21 mouse cellular contexts compared by ENCODE assay signal in genomic region chr4:105104099-105104872, GRCm38 (mm10). TPM values are rescaled to one million over a fixed set of nuclear protein-coding genes. Genes with fewer than 3 reads are reported as not detected.
A peak's percentile ranks its signal among the peaks of the same experiment; 100 is the strongest.
DNase-seq lines count a peak whose midpoint lies in the region; ATAC-seq lines count a peak whose summit lies in the region.
"Had no signal": no experiment of that assay in that cellular context is flagged by ENCODE, and none has a peak within 500 bp of the region (broad histone marks: within the 10 kb centered on the region; RNA-seq: fewer than 3 reads in every experiment).

No protein-coding gene starts in this region.

- H3K9me3 ChIP-seq in kidney, embryonic 15.5 days (replicated peaks): no peaks in the 10 kb centered on the region
- H3K9me3 ChIP-seq: embryonic facial prominence, embryonic 13.5 days; forebrain, embryonic 10.5 days; hindbrain, embryonic 15.5 days; limb, embryonic 15.5 days; megakaryocyte, embryonic 14.5 days had no signal

- H3K4me3 ChIP-seq in kidney, embryonic 15.5 days (replicated peaks): no peak overlapping the region
- H3K4me3 ChIP-seq: embryonic facial prominence, embryonic 13.5 days; forebrain, embryonic 10.5 days; hindbrain, embryonic 15.5 days; limb, embryonic 15.5 days; megakaryocyte, embryonic 14.5 days had no signal

- peaks cover 6% of the 10 kb centered on the region; the same call in 1 of the 2 replicates for H3K4me1 ChIP-seq in kidney, embryonic 15.5 days

- H3K36me3 ChIP-seq in kidney, embryonic 15.5 days: no peaks in the 10 kb centered on the region
- H3K36me3 ChIP-seq: embryonic facial prominence, embryonic 13.5 days; forebrain, embryonic 10.5 days; hindbrain, embryonic 15.5 days; limb, embryonic 15.5 days had no signal

- H3K9ac ChIP-seq in kidney, embryonic 15.5 days: no peak overlapping the region
- H3K9ac ChIP-seq: embryonic facial prominence, embryonic 13.5 days; forebrain, postnatal 0 days; hindbrain, embryonic 15.5 days; limb, embryonic 15.5 days; liver, postnatal 0 days had no signal

- peak; percentile 70 for DNase-seq in heart, adult 11 months
- no peak for DNase-seq in heart, adult 9 months (ENCODE audit: low spot score in 2 of 2)
- peak; percentile 31 for DNase-seq in kidney, adult 11 months
- peak; percentile 10 to 18 for DNase-seq in lung, adult 18-20 months
- no peak for DNase-seq in lung, postnatal 14 days
- peak; percentile 89 for DNase-seq in gonadal fat pad, adult 2 months (ENCODE audit: low read depth)
- no peak for DNase-seq in neural tube, embryonic 10.5 days (ENCODE audit: extremely low spot score, low spot score)
- DNase-seq: adrenal gland, postnatal 10 days; cerebellum, postnatal 10 days; forebrain, postnatal 0 days; liver, postnatal 0 days; retina, postnatal 1 day; thymus, adult 2 months had no signal

- no peak overlapping the region for H3K4me2 ChIP-seq in kidney, embryonic 15.5 days
- H3K4me2 ChIP-seq: embryonic facial prominence, embryonic 13.5 days; hindbrain, embryonic 15.5 days; limb, embryonic 15.5 days had no signal

- ATAC-seq in kidney, embryonic 15.5 days (replicated peaks; ENCODE audit: low FRiP score): no peak
- ATAC-seq: forebrain, postnatal 0 days; intestine, embryonic 16.5 days; liver, postnatal 0 days; Patski had no signal

- peaks cover 17% of the 10 kb centered on the region for H3K27me3 ChIP-seq in kidney, embryonic 15.5 days
- H3K27me3 ChIP-seq: hindbrain, embryonic 15.5 days; Patski had no signal

- 85% methylated on average over 6 of the region's 6 CpGs for WGBS in kidney, embryonic 15.5 days

- H3K27ac ChIP-seq in kidney, embryonic 15.5 days: no peak overlapping the region
- H3K27ac ChIP-seq: embryonic facial prominence, embryonic 13.5 days; forebrain, embryonic 10.5 days; hindbrain, embryonic 15.5 days; limb, embryonic 15.5 days had no signal

RNA-seq across cellular contexts. Expression of gene Prkaa2, which starts 5.4 kb away (rescaled TPM):
- polyA plus RNA-seq in kidney, embryonic 15.5 days (2015; fragmentation: Nextera tagmentation; extraction: Ambion mirVana): 6.1 and 6.2 TPM in 2 replicates
- 1.9 and 2.2 TPM in 2 replicates for polyA plus RNA-seq in gonadal fat pad, adult 2 months (2012; rRNA removed)

RNA-seq across cellular contexts. Expression of gene Plpp3, which starts 52.9 kb away (rescaled TPM):
- 58.2 and 65.5 TPM in 2 replicates for polyA plus RNA-seq in kidney, embryonic 15.5 days (2015; fragmentation: Nextera tagmentation; extraction: Ambion mirVana)
- polyA plus RNA-seq in gonadal fat pad, adult 2 months (2012; rRNA removed): 142 and 157 TPM in 2 replicates

Comparison
In these comparisons a context has a peak if more than half of its experiments do, and no peak if none do; other contexts are left out.
1. DNase-seq: peak in heart, adult 11 months (single experiment), kidney, adult 11 months (single experiment), lung, adult 18-20 months (2 of 2) and gonadal fat pad, adult 2 months (single experiment); none in heart, adult 9 months (0 of 2), lung, postnatal 14 days (single experiment) and neural tube, embryonic 10.5 days (single experiment).